Mouse (Mus musculus) G1E (cell line): ENCODE results near the gene Unc5b. TPM values are rescaled to one million over a fixed set of nuclear protein-coding genes. Genes with fewer than 3 reads are reported as not detected.
"Not testable (repeated sequence)": the region's sequence is repeated elsewhere in the genome, so short reads cannot be mapped to it uniquely, and the experiment has no call there.

Experiments used
- ATAC-seq: 2 replicates; pipeline ENCODE4 v1.8.0; 2016; ENCODE audit warnings: mild to moderate bottlenecking; ENCODE audit not compliant: insufficient number of reproducible peaks, poor library complexity, low FRiP score, severe bottlenecking; ENCODE audit errors: extremely low read depth
- DNase-seq: peaks from one replicate; pipeline ENCODE4 v3.0.0; 2012; ENCODE audit warnings: low spot score
- H3K27me3 ChIP-seq: 2 replicates; pipeline ENCODE4 v1.6.1; 2012; ENCODE audit warnings: mild to moderate bottlenecking, low read length, inconsistent platforms; ENCODE audit not compliant: insufficient read depth
- H3K36me3 ChIP-seq: replicated peaks from 2 replicates; pipeline ENCODE3; 2012; ENCODE audit warnings: mild to moderate bottlenecking, inconsistent platforms
- H3K4me1 ChIP-seq: 2 replicates; pipeline ENCODE4 v1.6.1; 2012; ENCODE audit warnings: low read depth, low read length, inconsistent platforms, mixed read lengths; ENCODE audit not compliant: insufficient read depth
- H3K4me3 ChIP-seq: 2 replicates; pipeline ENCODE4 v1.5.1; 2012; ENCODE audit warnings: low read depth, mild to moderate bottlenecking, inconsistent platforms, low read length, moderate library complexity, mixed read lengths
- H3K9me3 ChIP-seq: replicated peaks from 2 replicates; pipeline ENCODE4 v1.6.1; 2012; ENCODE audit warnings: inconsistent platforms
- CTCF ChIP-seq: IDR thresholded peaks from 2 replicates; pipeline ENCODE4 v1.5.1; 2012; ENCODE audit warnings: low read depth, low read length, inconsistent platforms, mixed read lengths
- GATA1 ChIP-seq: IDR thresholded peaks from 2 replicates; pipeline ENCODE4 v1.6.1; 2012; ENCODE audit warnings: borderline replicate concordance, low read length, inconsistent platforms, mixed read lengths
- GATA2 ChIP-seq: IDR thresholded peaks from 2 replicates; pipeline ENCODE4 v1.6.1; 2012; ENCODE audit warnings: low read depth, low read length, inconsistent platforms, borderline replicate concordance
- POLR2AphosphoS5 ChIP-seq: IDR thresholded peaks from 2 replicates; pipeline ENCODE4 v1.6.1; 2012; ENCODE audit warnings: low read depth, low read length, inconsistent platforms; ENCODE audit not compliant: insufficient replicate concordance
- TAL1 ChIP-seq: conservative IDR thresholded peaks from 2 replicates; pipeline ENCODE4 v1.6.1; 2012; ENCODE audit warnings: low read depth, low read length, inconsistent platforms, mixed read lengths
- polyA plus RNA-seq: library from polyadenylated mRNA; stranded (reverse); fragments of >175 nt; gene quantifications from 2 replicates; pipeline ENCODE4 v1.2.3, GENCODE M21; 2012
- total RNA-seq, 2 experiments: library from RNA; stranded (forward) in 1 of 2; stranded (reverse) in 1 of 2; fragments of 200-1000 nt in 1 of 2; fragments of >200 nt in 1 of 2; fragmentation: Nextera tagmentation in 1 of 2; gene quantifications; 2 replicates each; pipeline ENCODE4 v1.2.3; 2014 to 2017

Gene Unc5b
- total and polyA plus RNA-seq, 3 experiments = under 0.01 TPM; not detected in 2

- H3K36me3 ChIP-seq = peaks cover 28% of the 10 kb centered on the region
- H3K27me3 ChIP-seq = no peaks in the 10 kb centered on the region
- H3K9me3 ChIP-seq = no peaks in the 10 kb centered on the region
- peak within 1 kb of the TSS; percentile 75 for H3K4me3 ChIP-seq
- TF ChIP-seq POLR2AphosphoS5 (no peak), TAL1 (no peak), GATA1 (no peak), GATA2 (no peak), CTCF (no peak)
- peaks cover 2% of the 10 kb centered on the region for H3K4me1 ChIP-seq
- ATAC-seq (peak; percentile 93), DNase-seq (peak; percentile 75)
Measured at GRCm38 (mm10) chr10:60752040-60753020, 79.1 kb downstream of the Unc5b start, which contains the start of gene Slc29a3. TSS of gene Slc29a3 (minus strand) at chr10:60752794.

GRCm38 (mm10) chr10:60747667-60748212, 83.6 kb downstream of the Unc5b start:
- Histone ChIP-seq H3K4me1 (no peaks in the 10 kb centered on the region; the same call in 1 of the 2 replicates), H3K36me3 (peaks cover 44% of the 10 kb centered on the region)
- TF ChIP-seq GATA2 (no peak), TAL1 (no peak), POLR2AphosphoS5 (no peak), CTCF (no peak), GATA1 (no peak)

GRCm38 (mm10) chr10:60746512-60746911, 84.9 kb downstream of the Unc5b start:
- TF ChIP-seq GATA2 = no peak
- TF ChIP-seq CTCF = no peak
- no peak for TF ChIP-seq GATA1
- no peak for TF ChIP-seq POLR2AphosphoS5
- TF ChIP-seq TAL1 = no peak
- H3K9me3 ChIP-seq = no peaks in the 10 kb centered on the region
- peaks cover 47% of the 10 kb centered on the region for H3K36me3 ChIP-seq
- ATAC-seq (no peak), DNase-seq (no peak)
- no peaks in the 10 kb centered on the region for H3K4me1 ChIP-seq
- no peaks in the 10 kb centered on the region for H3K27me3 ChIP-seq
- no peak overlapping the region for H3K4me3 ChIP-seq

More at GRCm38 (mm10) chr10:60747667-60748212, 83.6 kb downstream of the Unc5b start:
- no peak for DNase-seq
- no peaks in the 10 kb centered on the region for H3K27me3 ChIP-seq
- H3K9me3 ChIP-seq = no peaks in the 10 kb centered on the region
- ATAC-seq = no peak
- no peak overlapping the region for H3K4me3 ChIP-seq

- no peaks in the 10 kb centered on the region for H3K9me3 ChIP-seq
- TF ChIP-seq TAL1 = no peak
- TF ChIP-seq GATA2 = no peak
- no peak for TF ChIP-seq GATA1
- no peak for TF ChIP-seq CTCF
- TF ChIP-seq POLR2AphosphoS5 = no peak
- no peak for DNase-seq
- ATAC-seq = no peak
- peaks cover 38% of the 10 kb centered on the region for H3K36me3 ChIP-seq
- H3K4me1 ChIP-seq = no peaks in the 10 kb centered on the region
- H3K4me3 ChIP-seq = no peak overlapping the region
- H3K27me3 ChIP-seq = no peaks in the 10 kb centered on the region
Measured at GRCm38 (mm10) chr10:60744543-60745290, 86.7 kb downstream of the Unc5b start.

- DNase-seq = no peak
- Histone ChIP-seq H3K4me3 (no peak overlapping the region), H3K36me3 (peaks cover 33% of the 10 kb centered on the region), H3K9me3 (no peaks in the 10 kb centered on the region), H3K27me3 (no peaks in the 10 kb centered on the region), H3K4me1 (no peaks in the 10 kb centered on the region)
- TF ChIP-seq GATA1 (no peak), GATA2 (no peak), TAL1 (no peak), CTCF (no peak), POLR2AphosphoS5 (no peak)
- no peak for ATAC-seq
Measured at GRCm38 (mm10) chr10:60743681-60744080, 87.7 kb downstream of the Unc5b start.

GRCm38 (mm10) chr10:60742942-60743341, 88.4 kb downstream of the Unc5b start:
- peaks cover 26% of the 10 kb centered on the region for H3K36me3 ChIP-seq
- no peaks in the 10 kb centered on the region for H3K4me1 ChIP-seq
- no peaks in the 10 kb centered on the region for H3K9me3 ChIP-seq
- H3K4me3 ChIP-seq = no peak overlapping the region
- TF ChIP-seq POLR2AphosphoS5 (no peak), CTCF (no peak), TAL1 (no peak), GATA1 (no peak), GATA2 (no peak)
- H3K27me3 ChIP-seq = no peaks in the 10 kb centered on the region
- DNase-seq = no peak
- no peak for ATAC-seq

GRCm38 (mm10) chr10:60742296-60742695, 89.1 kb downstream of the Unc5b start:
- not testable (repeated sequence) for H3K4me1 ChIP-seq, ATAC-seq, H3K9me3 ChIP-seq, H3K27me3 ChIP-seq, DNase-seq, H3K4me3 ChIP-seq
- H3K36me3 ChIP-seq = peaks cover 22% of the 10 kb centered on the region
